Mouse (Mus musculus) spleen, adult 12 weeks (tissue): ENCODE data around the gene Tcirg1.

Source experiments
- DNase-seq: peaks from one replicate; pipeline ENCODE4 v3.0.0; 2022; ENCODE audit warnings: low spot score

Tcirg1 gene

DNA sequence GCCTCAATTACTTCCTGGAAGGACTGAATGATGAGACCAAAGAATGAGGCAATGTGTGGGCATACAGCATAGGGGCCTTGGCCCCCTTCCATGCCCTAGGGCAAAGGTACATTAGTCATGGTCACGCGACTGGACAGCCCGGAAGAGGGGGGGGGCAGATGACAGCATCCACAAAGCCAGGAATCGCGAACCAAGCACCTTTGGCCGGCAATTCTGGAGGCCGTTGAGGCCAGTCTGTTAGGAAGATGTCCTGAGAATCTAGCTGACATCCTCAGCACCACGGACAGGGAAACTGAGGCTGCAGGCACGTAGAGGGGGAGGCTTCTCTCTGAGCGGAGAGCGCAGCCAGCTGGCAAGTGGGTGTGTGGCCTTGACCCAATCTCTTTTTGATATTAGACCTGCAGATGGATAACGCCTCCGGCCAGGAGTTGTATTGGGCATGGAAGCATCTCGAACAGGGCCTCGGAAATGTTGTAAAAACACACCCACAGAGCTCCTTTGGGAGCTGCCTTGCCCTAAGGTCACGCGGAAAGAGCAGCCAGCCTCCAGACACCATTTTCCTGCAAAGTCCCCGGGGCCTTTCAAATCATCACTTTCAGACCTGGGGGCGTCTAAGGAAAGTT is 56.0 kb downstream of the Tcirg1 start:
- DNase-seq = peak; percentile 2

DNA sequence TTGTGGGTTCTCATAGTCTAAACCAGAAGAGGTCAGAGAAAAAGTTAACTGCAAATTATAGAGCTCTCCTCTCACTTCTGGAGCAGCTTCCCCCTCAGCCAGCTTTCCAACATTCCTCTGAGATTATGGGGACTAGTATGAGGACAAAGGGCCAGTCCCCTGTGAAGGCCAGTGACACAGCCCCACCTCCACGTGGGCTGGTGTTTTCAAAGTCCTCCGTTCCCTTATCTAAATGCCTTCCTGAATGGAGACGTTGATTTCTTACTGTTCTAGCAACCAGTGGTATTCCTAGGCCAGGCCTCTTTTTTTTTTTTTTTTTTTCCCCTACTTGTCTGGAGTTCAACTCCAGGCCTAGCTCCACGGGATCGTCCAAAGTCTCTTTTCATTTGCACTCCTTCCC is 56.9 kb downstream of the Tcirg1 start:
- DNase-seq = no peak

GRCm38 (mm10) chr19:3849251-3849650 is 57.7 kb downstream of the Tcirg1 start:
- no peak for DNase-seq

- DNase-seq = no peak
Observed at GRCm38 (mm10) chr19:3848207-3848808, 58.6 kb downstream of the Tcirg1 start.

DNA sequence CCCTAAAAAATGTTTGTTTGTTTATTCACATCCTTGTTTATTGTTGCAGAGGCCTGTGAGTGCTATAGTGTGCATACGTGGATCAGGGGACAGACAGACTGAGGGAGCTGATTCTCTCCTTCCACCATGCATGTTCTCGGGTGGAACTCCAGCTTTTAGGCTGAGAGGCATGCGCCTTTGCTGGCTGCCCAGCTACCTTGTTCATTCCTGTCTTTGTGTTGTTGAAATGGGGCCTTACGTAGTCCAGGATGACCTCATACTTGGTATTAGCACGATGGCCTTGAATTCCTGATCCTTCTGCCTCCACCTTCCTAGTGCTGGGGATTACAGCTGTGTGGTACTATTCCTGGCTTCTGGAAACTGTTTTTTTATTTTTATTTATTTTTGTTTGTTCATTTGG is 59.2 kb downstream of the Tcirg1 start:
- no peak for DNase-seq

- no peak for DNase-seq
Observed at GRCm38 (mm10) chr19:3846676-3847604, 60.0 kb downstream of the Tcirg1 start.
